Mouse (Mus musculus) cerebral cortex, adult 2 months (tissue): ENCODE data around the gene Zkscan17.

Experiments used
- WGBS: fragments of 180-500 bp; shearing (Covaris S2); methylation state at CpG from one replicate; pipeline ENCODE4 v1.1.7; 2018; 5-methylcytosine and 5-hydroxymethylcytosine counted together

Gene Zkscan17

GRCm38 (mm10) chr11:59518226-59518625, 8.3 kb downstream of the Zkscan17 start:
- 56% methylated on average over 10 of the region's 10 CpGs for WGBS

- 95% methylated on average over 1 of the region's 1 CpGs for WGBS
Observed at GRCm38 (mm10) chr11:59517441-59517840, 9.1 kb downstream of the Zkscan17 start.

- 70% methylated on average over 3 of the region's 3 CpGs for WGBS
Observed at GRCm38 (mm10) chr11:59514789-59515188, 11.8 kb downstream of the Zkscan17 start.

GRCm38 (mm10) chr11:59514381-59514780, 12.2 kb downstream of the Zkscan17 start:
- 62% methylated on average over 6 of the region's 6 CpGs for WGBS

- 93% methylated on average over 3 of the region's 3 CpGs for WGBS
Observed at GRCm38 (mm10) chr11:59513556-59513955, 13.0 kb downstream of the Zkscan17 start.

GRCm38 (mm10) chr11:59512733-59513132, 13.8 kb downstream of the Zkscan17 start:
- WGBS = 92% methylated on average over 10 of the region's 10 CpGs

GRCm38 (mm10) chr11:59511558-59511957, 15.0 kb downstream of the Zkscan17 start:
- 70% methylated on average over 1 of the region's 1 CpGs for WGBS

- WGBS = under 1% methylated on average over 14 of the region's 14 CpGs
Observed at GRCm38 (mm10) chr11:59506713-59507074, 19.9 kb downstream of the Zkscan17 start.

- WGBS = under 1% methylated on average over 70 of the region's 71 CpGs
Observed at GRCm38 (mm10) chr11:59505839-59506712, 20.5 kb downstream of the Zkscan17 start.

GRCm38 (mm10) chr11:59505351-59505838, 21.2 kb downstream of the Zkscan17 start:
- WGBS = 2% methylated on average over 21 of the region's 21 CpGs

GRCm38 (mm10) chr11:59501978-59502700, 24.4 kb downstream of the Zkscan17 start:
- 64% methylated on average over 5 of the region's 5 CpGs for WGBS

GRCm38 (mm10) chr11:59497747-59498146, 28.8 kb downstream of the Zkscan17 start:
- WGBS = 91% methylated on average over 7 of the region's 7 CpGs

GRCm38 (mm10) chr11:59496672-59497310, 29.8 kb downstream of the Zkscan17 start:
- 48% methylated on average over 6 of the region's 6 CpGs for WGBS

- WGBS = 48% methylated on average over 8 of the region's 8 CpGs
Observed at GRCm38 (mm10) chr11:59486222-59486621, 40.3 kb downstream of the Zkscan17 start.

GRCm38 (mm10) chr11:59485641-59486040, 40.9 kb downstream of the Zkscan17 start:
- 31% methylated on average over 2 of the region's 2 CpGs for WGBS

- WGBS = 2% methylated on average over 2 of the region's 2 CpGs
Observed at GRCm38 (mm10) chr11:59483212-59483611, 43.3 kb downstream of the Zkscan17 start.

GRCm38 (mm10) chr11:59477240-59477639, 49.3 kb downstream of the Zkscan17 start:
- WGBS = 55% methylated on average over 6 of the region's 6 CpGs

GRCm38 (mm10) chr11:59472326-59472677, 54.2 kb downstream of the Zkscan17 start, which contains the start of gene Zfp867:
TSS of gene Zfp867 (minus strand) at chr11:59472474.
- WGBS = under 1% methylated on average over 19 of the region's 19 CpGs

- 5% methylated on average over 37 of the region's 37 CpGs for WGBS
Observed at GRCm38 (mm10) chr11:59471413-59472325, 54.9 kb downstream of the Zkscan17 start.

- 95% methylated on average over 2 of the region's 2 CpGs for WGBS
Observed at GRCm38 (mm10) chr11:59460459-59460858, 66.1 kb downstream of the Zkscan17 start.

- 20% methylated on average over 5 of the region's 5 CpGs for WGBS
Observed at GRCm38 (mm10) chr11:59458973-59459372, 67.6 kb downstream of the Zkscan17 start.
